Comparison of ENCODE assay signal across 8 mouse cellular contexts in the genomic region with DNA sequence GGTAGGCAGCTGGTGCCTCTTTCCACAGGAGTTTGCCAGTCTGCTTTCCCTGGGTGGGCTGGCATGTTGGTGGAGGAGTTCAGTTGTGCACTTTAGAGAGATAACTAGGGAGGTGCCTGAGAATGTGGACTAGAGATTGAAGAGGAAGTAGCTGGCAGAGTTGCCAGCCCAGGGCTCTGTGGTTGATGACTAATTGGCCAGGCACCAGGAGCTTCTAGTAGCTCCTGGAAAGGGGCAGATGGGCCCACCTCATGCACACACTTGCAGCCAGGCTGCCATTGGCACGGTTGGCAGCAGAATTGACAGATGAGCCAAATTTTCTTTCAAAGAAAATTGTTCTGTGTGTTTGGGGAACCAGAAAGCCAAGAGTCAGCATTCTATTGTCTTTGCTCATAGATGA.
DNase-seq lines count a peak whose midpoint lies in the region; ATAC-seq and TF ChIP-seq lines count a peak whose summit lies in the region.
"Had no signal": no experiment of that assay in that cellular context is flagged by ENCODE, and none has a peak within 500 bp of the region (broad histone marks: within the 10 kb centered on the region; RNA-seq: fewer than 3 reads in every experiment).

No protein-coding gene starts in this region.

- H3K27me3 ChIP-seq in midbrain, postnatal 0 days (ENCODE audit: insufficient read depth, low read length): no peaks in the 10 kb centered on the region
- no peaks in the 10 kb centered on the region; the same call in 1 of the 2 replicates for H3K27me3 ChIP-seq in midbrain, embryonic 15.5 days (replicated peaks)

- no peak overlapping the region for H3K4me3 ChIP-seq in midbrain, postnatal 0 days (ENCODE audit: low read depth, low read length)
- no peak overlapping the region for H3K4me3 ChIP-seq in midbrain, embryonic 15.5 days
- H3K4me3 ChIP-seq: embryonic facial prominence, embryonic 13.5 days had no signal

- no peaks in the 10 kb centered on the region for H3K36me3 ChIP-seq in midbrain, postnatal 0 days (ENCODE audit: insufficient read depth, low read length)
- H3K36me3 ChIP-seq in midbrain, embryonic 15.5 days (replicated peaks): no peaks in the 10 kb centered on the region
- H3K36me3 ChIP-seq: embryonic facial prominence, embryonic 13.5 days had no signal

- no peak for ATAC-seq in midbrain, postnatal 0 days (ENCODE audit: low FRiP score)
- no peak for ATAC-seq in midbrain, embryonic 15.5 days (replicated peaks)
- ATAC-seq in hematopoietic stem cell, adult 5-6 weeks (replicated peaks in 1 of 2; ENCODE audit: insufficient read depth in 1 of 2, low FRiP score in 2 of 2, low TSS enrichment in 1 of 2, low read depth in 1 of 2, poor library complexity in 2 of 2, severe bottlenecking in 2 of 2): peak; percentile 96 to 98

- TF ChIP-seq CTCF in midbrain, postnatal 0 days (IDR thresholded peaks at IDR 0.05): no peak

- H3K4me1 ChIP-seq in midbrain, postnatal 0 days (ENCODE audit: insufficient read depth, low read length): no peaks in the 10 kb centered on the region
- H3K4me1 ChIP-seq in midbrain, embryonic 15.5 days: no peaks in the 10 kb centered on the region
- H3K4me1 ChIP-seq: embryonic facial prominence, embryonic 13.5 days had no signal

- H3K27ac ChIP-seq in midbrain, postnatal 0 days (ENCODE audit: low read depth, low read length): no peak overlapping the region
- no peak overlapping the region for H3K27ac ChIP-seq in midbrain, embryonic 15.5 days
- H3K27ac ChIP-seq: embryonic facial prominence, embryonic 13.5 days had no signal

- H3K4me2 ChIP-seq in midbrain, postnatal 0 days (ENCODE audit: low read depth, low read length, poor library complexity, severe bottlenecking): no peak overlapping the region
- H3K4me2 ChIP-seq in midbrain, embryonic 15.5 days: no peak overlapping the region
- H3K4me2 ChIP-seq: embryonic facial prominence, embryonic 13.5 days had no signal

- WGBS in midbrain, postnatal 0 days: 56% methylated on average over 1 of the region's 1 CpGs
- WGBS in midbrain, embryonic 15.5 days: 70% methylated on average over 1 of the region's 1 CpGs

- no peak overlapping the region for H3K9ac ChIP-seq in midbrain, postnatal 0 days (replicated peaks; ENCODE audit: low read length, poor library complexity, severe bottlenecking)
- H3K9ac ChIP-seq in midbrain, embryonic 15.5 days: no peak overlapping the region
- H3K9ac ChIP-seq: embryonic facial prominence, embryonic 13.5 days had no signal

- H3K9me3 ChIP-seq in midbrain, postnatal 0 days (ENCODE audit: low read length): no peaks in the 10 kb centered on the region
- no peaks in the 10 kb centered on the region for H3K9me3 ChIP-seq in midbrain, embryonic 15.5 days
- H3K9me3 ChIP-seq: embryonic facial prominence, embryonic 13.5 days had no signal

- peak; percentile 72 for DNase-seq in midbrain, postnatal 0 days (ENCODE audit: low spot score)
- peak; percentile 22 for DNase-seq in brain, embryonic 18.5 days (ENCODE audit: low read depth, low spot score)
- DNase-seq in right cerebral cortex, postnatal 25 days: peak; percentile 14
- no peak for DNase-seq in embryo, embryonic 10.5 days (ENCODE audit: low spot score)
- no peak for DNase-seq in gastrocnemius, postnatal 4 days (ENCODE audit: low spot score in 2 of 2)

Comparison
In these comparisons a context has a peak if more than half of its experiments do, and no peak if none do; other contexts are left out.
1. ATAC-seq: peak in hematopoietic stem cell, adult 5-6 weeks (2 of 2); none in midbrain, postnatal 0 days (single experiment) and midbrain, embryonic 15.5 days (single experiment).
2. DNase-seq: peak in midbrain, postnatal 0 days (single experiment), brain, embryonic 18.5 days (single experiment) and right cerebral cortex, postnatal 25 days (single experiment); none in embryo, embryonic 10.5 days (single experiment) and gastrocnemius, postnatal 4 days (0 of 2).